Mouse (Mus musculus) midbrain, embryonic 14.5 days (tissue): ENCODE measurements around the gene 9130213A22Rik. TPM values are rescaled to one million over a fixed set of nuclear protein-coding genes. Genes with fewer than 3 reads are reported as not detected.
A peak's percentile ranks its signal among the peaks of the same experiment; 100 is the strongest.
"Not testable (repeated sequence)": the region's sequence is repeated elsewhere in the genome, so short reads cannot be mapped to it uniquely, and the experiment has no call there.

Source experiments
- ATAC-seq: fragments of 200-750 bp; cut with Nextera tagmentation; 2 replicates; pipeline ENCODE4 v1.8.0; 2017; ENCODE audit warnings: moderate number of reproducible peaks, moderate library complexity; ENCODE audit not compliant: low FRiP score, low TSS enrichment
- DNase-seq: peaks from one replicate; pipeline ENCODE4 v3.0.0-alpha.2; 2015
- H3K27ac ChIP-seq: fragments of 300-500 bp; sonication (generic); replicated peaks from 2 replicates; pipeline ENCODE4 v1.5.1; 2014; ENCODE audit warnings: mild to moderate bottlenecking, low read depth, low read length, moderate library complexity
- H3K27me3 ChIP-seq: fragments of 300-500 bp; sonication (generic); 2 replicates; pipeline ENCODE4 v1.6.1; 2014; ENCODE audit warnings: low read length, control low read depth, mixed read lengths; ENCODE audit not compliant: control insufficient read depth, insufficient read depth
- H3K36me3 ChIP-seq: fragments of 300-500 bp; sonication (generic); 2 replicates; pipeline ENCODE4 v1.6.1; 2014; ENCODE audit warnings: low read length, control low read depth; ENCODE audit not compliant: control insufficient read depth, insufficient read depth
- H3K4me1 ChIP-seq: fragments of 300-500 bp; sonication (generic); 2 replicates; pipeline ENCODE4 v1.6.1; 2014; ENCODE audit warnings: mild to moderate bottlenecking, antibody characterized with exemption, low read length, control low read depth; ENCODE audit not compliant: control insufficient read depth, insufficient read depth
- H3K4me2 ChIP-seq: fragments of 300-500 bp; sonication (generic); 2 replicates; pipeline ENCODE4 v1.6.1; 2014; ENCODE audit warnings: mild to moderate bottlenecking, low read length, moderate library complexity
- H3K4me3 ChIP-seq: fragments of 300-500 bp; sonication (generic); replicated peaks from 2 replicates; pipeline ENCODE4 v1.5.1; 2014; ENCODE audit warnings: low read depth, low read length
- H3K9ac ChIP-seq: fragments of 300-500 bp; sonication (generic); replicated peaks from 2 replicates; pipeline ENCODE4 v1.6.1; 2014; ENCODE audit warnings: mild to moderate bottlenecking, low read length, moderate library complexity
- H3K9me3 ChIP-seq: fragments of 300-500 bp; sonication (generic); 2 replicates; pipeline ENCODE4 v1.6.1; 2016; ENCODE audit warnings: low read length, control low read depth, mixed read lengths; ENCODE audit not compliant: control insufficient read depth
- WGBS: fragments of 180-500 bp; shearing (Covaris S2); extraction: QIAGEN DNeasy Blood & Tissue Kit; methylation state at CpG from one replicate; pipeline ENCODE4 v1.1.7; 2014; 5-methylcytosine and 5-hydroxymethylcytosine counted together
- polyA plus RNA-seq: library from polyadenylated mRNA; unstranded; fragments of >200 nt; fragmentation: Nextera tagmentation; extraction: Ambion mirVana; gene quantifications from 2 replicates; pipeline ENCODE4 v1.2.1, GENCODE M21; 2014

9130213A22Rik gene
- polyA plus RNA-seq, 1 experiment from 2014 or later = 0.22 TPM

DNA sequence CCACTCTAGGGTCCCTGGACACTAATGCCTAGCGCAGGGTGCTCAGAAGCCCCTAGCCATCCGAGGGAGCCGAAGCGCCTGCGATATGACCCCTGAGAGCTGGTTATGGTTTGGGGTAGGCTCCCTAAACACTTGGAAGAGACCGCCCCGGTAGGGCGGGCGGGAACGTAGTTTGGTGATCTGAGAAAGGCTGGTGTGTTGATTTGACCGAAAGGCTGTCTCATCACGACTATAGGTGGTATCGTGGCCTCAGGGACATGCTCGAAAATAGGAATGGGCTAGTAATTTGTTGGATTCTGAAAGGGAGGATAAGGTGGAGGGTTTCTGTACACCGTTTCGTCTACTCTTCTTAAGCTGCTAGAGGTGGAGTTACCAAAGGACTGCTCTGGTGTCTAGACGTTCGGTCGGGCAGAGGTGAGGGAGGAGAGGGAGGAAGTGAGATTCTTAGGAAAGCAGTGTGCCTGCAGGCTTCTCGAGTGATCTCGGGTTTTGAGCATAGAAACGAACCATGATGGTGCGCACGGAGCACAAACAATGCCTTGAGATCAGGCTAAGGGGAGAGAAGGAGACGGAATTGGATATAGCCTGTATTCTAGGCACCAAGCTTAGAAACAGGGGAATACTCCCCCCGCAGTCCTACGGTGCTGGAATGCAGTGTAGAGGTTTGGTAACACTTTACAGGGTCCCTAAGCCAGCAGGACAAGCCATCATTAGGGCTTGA, 26.7 kb downstream of the 9130213A22Rik start:
- Histone ChIP-seq H3K4me3 (peak overlapping the region; percentile 43), H3K36me3 (peaks cover 5% of the 10 kb centered on the region), H3K4me2 (peak overlapping the region; percentile 85), H3K4me1 (peaks cover 48% of the 10 kb centered on the region), H3K9me3 (no peaks in the 10 kb centered on the region), H3K9ac (peak overlapping the region; percentile 37), H3K27ac (peak overlapping the region; percentile 61), H3K27me3 (no peaks in the 10 kb centered on the region)
- WGBS = 4% methylated on average over 27 of the region's 27 CpGs
- ATAC-seq (no peak), DNase-seq (no peak)

DNA sequence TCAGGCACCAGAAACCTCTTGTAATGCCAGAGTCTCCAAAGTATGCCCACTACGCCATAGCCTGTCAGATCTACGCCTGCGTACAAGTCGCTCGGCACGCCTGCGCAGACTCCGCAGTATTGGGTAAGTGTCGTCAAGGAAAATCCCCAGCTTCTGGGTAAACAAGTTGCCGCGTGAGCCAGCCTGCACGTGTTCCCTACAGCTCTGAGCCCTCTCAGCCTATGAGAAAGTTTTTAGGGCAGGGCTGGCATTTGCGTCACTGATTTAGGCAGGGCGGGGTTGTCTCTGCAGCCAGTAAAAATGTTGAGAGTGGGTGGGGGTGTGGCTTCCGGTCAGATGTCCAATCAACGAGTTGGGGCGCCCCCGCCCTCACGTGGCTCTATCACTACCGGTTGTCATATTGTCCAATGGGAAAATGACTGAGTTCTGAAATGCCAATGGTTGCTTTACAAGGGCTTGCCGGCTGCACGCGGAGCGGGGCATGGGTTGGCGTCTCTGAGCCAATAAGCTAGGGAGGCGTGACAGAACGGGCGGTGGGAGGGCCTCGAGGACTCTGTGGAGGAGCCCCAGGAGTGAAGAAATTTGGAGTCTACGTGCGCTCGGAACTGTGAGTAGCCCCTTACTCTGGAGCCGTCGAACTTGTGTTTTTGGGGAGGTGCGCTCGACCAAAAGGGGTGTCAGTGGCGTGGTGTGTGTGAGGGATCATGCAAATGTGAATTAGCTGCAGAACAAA, 27.5 kb downstream of the 9130213A22Rik start, which contains the start of gene Per1:
Per1 (plus strand) TSS at position 521 of the 733 bp plus-strand sequence.
- Histone ChIP-seq H3K27ac (peak within 1 kb of the TSS; percentile 70), H3K4me3 (peak within 1 kb of the TSS; percentile 43), H3K9ac (peak within 1 kb of the TSS; percentile 37), H3K4me1 (peaks cover 47% of the 10 kb centered on the region), H3K4me2 (peak within 1 kb of the TSS; percentile 85), H3K27me3 (no peaks in the 10 kb centered on the region), H3K36me3 (peaks cover 13% of the 10 kb centered on the region), H3K9me3 (no peaks in the 10 kb centered on the region)
- peak; percentile 99 for DNase-seq
- ATAC-seq = peak; percentile 93
- under 1% methylated on average over 37 of the region's 37 CpGs for WGBS

DNA sequence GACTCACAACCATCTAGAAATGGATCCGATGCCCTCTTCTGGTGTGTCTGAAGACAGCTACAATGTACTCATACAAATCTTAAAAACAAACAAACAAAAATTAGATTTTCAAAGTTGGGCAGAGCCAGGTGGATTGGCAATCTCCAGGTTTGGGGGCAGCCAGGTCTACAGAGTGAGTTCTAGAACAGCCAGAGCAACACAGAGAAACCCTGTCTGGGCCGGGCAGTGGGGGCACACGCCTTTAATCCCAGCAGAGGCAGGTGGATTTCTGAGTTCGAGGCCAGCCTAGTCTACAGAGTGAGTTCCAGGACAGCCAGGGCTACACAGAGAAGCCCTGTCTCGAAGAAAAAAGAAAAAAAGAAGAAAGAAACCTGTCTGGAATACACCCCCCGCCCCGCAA, 28.5 kb downstream of the 9130213A22Rik start:
- not testable (repeated sequence) for ATAC-seq, H3K4me2 ChIP-seq, H3K27ac ChIP-seq, H3K27me3 ChIP-seq, H3K4me3 ChIP-seq, H3K9ac ChIP-seq, H3K9me3 ChIP-seq, DNase-seq
- H3K36me3 ChIP-seq = peaks cover 18% of the 10 kb centered on the region
- 86% methylated on average over 7 of the region's 7 CpGs for WGBS
- H3K4me1 ChIP-seq = peaks cover 52% of the 10 kb centered on the region

DNA sequence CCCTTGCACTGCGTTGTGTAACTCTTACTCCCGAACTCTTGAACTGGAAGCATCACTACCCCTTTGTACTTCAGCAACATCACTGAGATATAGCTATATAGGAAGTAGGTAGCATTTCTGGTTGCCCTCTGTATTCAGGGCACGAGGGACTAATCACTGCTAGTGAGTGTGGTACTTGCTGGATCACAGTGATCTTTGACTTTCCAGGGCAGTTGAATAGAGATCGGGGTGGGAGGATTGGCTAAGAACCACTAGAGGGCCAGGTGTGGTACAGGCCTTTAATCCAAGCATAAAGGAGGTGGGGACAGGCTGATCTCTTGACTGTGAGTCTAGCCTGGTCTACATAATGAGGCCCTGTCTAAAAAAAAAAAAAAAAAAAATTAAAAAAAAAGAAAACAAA, 29.5 kb downstream of the 9130213A22Rik start:
- no peaks in the 10 kb centered on the region for H3K9me3 ChIP-seq
- 87% methylated on average over 4 of the region's 4 CpGs for WGBS
- H3K27me3 ChIP-seq = no peaks in the 10 kb centered on the region
- ATAC-seq = no peak
- H3K27ac ChIP-seq = no peak overlapping the region
- no peak for DNase-seq
- H3K4me1 ChIP-seq = peaks cover 42% of the 10 kb centered on the region
- no peak overlapping the region for H3K4me2 ChIP-seq
- H3K9ac ChIP-seq = no peak overlapping the region
- no peak overlapping the region for H3K4me3 ChIP-seq
- peaks cover 18% of the 10 kb centered on the region for H3K36me3 ChIP-seq

DNA sequence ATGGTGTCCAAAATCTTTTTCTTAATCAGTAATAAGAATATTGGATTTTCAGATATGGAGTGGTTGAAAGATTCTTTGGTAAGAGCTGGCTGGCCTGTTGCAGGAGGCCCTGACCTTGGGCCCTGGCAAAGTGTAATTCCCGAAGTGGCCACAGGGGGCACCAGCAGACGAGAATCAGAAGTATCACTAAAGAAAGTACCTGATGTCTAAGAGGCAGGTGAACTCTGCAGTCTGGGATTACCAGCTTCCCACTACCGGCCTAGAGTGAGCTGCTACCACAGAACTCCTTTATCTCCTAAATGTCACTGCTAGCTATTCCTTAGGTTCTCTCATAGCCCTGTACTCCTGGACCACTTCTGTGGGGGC, 30.0 kb downstream of the 9130213A22Rik start:
- Histone ChIP-seq H3K27ac (no peak overlapping the region), H3K9ac (no peak overlapping the region), H3K4me3 (no peak overlapping the region), H3K27me3 (no peaks in the 10 kb centered on the region), H3K9me3 (no peaks in the 10 kb centered on the region), H3K4me2 (no peak overlapping the region), H3K4me1 (peaks cover 37% of the 10 kb centered on the region), H3K36me3 (peaks cover 18% of the 10 kb centered on the region)
- 4% methylated on average over 3 of the region's 3 CpGs for WGBS
- ATAC-seq = no peak
- DNase-seq = peak; percentile 86

DNA sequence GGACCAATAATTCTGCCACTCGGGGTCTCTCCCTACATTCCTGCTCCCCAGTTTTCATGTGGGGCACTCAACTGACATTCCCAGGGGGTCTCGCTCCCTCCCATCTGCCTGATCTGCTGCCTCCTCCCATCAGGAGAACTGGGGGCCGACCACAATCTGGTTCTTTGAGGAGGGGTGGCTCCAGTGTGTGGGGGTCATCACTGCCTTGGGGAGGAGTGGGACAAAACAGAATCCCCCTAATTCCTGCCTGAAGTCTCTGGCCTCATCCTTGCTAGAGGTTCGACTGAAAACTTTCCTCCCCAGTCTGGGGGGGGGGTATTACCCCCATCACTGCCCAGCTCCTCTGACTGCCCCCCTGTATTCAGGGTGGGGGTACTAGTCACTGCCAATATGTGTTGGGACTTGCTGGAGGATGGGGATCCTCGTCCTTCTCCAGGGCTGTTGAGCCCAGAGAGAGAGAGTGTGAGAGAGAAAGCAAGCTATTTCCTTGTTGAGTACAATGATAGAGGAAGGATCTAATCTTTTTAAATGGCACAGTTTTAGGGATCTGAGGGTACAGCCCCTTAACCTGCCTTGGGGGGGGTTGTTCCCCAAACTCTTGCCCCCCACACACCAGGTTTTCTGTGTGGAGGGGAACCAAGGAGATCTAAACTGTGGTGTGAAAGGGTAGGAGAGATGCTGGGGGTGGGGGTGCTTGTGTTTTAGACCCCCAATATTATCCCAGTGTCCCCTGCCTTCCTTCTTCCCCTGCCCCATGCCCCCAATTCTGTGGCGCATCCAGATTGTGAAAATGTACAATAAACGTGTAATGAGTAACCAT, 30.6 kb downstream of the 9130213A22Rik start:
- no peak for ATAC-seq
- no peaks in the 10 kb centered on the region for H3K27me3 ChIP-seq

DNA sequence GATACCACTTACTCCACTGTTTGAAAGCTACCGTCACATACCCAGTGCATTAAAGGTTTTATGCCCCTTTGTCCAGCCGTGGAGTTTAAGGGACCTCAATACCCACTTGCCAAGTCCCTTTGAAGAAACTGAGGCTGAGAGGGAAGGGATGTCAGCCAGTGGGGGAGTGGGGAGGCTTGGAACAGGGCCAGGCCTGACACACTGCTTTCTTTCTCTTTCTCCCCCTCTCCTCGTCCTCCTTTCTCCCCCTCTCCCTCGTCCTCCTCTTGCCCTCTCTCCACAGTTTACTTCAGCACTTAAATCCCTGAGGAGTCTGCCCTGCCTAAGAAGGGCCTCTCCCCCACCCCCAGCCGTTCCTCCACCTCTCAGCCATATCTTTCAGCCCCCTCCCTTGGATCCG, 32.0 kb downstream of the 9130213A22Rik start:
- Histone ChIP-seq H3K4me1 (peaks cover 22% of the 10 kb centered on the region), H3K27ac (no peak overlapping the region), H3K9ac (peak overlapping the region; percentile 100; the same call in 1 of the 2 replicates), H3K36me3 (peaks cover 18% of the 10 kb centered on the region), H3K27me3 (no peaks in the 10 kb centered on the region), H3K4me3 (0 out of 2 replicates have a peak overlapping the region, but pooled peaks have one; percentile 100), H3K9me3 (no peaks in the 10 kb centered on the region), H3K4me2 (peak overlapping the region; percentile 95)
- no peak for ATAC-seq
- 65% methylated on average over 6 of the region's 6 CpGs for WGBS
- no peak for DNase-seq

More for the DNA sequence above, 30.6 kb downstream of the 9130213A22Rik start:
- no peak overlapping the region for H3K27ac ChIP-seq
- H3K36me3 ChIP-seq = peaks cover 18% of the 10 kb centered on the region
- H3K4me1 ChIP-seq = peaks cover 31% of the 10 kb centered on the region
- H3K4me2 ChIP-seq = no peak overlapping the region
- 66% methylated on average over 7 of the region's 7 CpGs for WGBS
- no peak for DNase-seq
- H3K9ac ChIP-seq = no peak overlapping the region
- H3K9me3 ChIP-seq = no peaks in the 10 kb centered on the region
- H3K4me3 ChIP-seq = no peak overlapping the region

DNA sequence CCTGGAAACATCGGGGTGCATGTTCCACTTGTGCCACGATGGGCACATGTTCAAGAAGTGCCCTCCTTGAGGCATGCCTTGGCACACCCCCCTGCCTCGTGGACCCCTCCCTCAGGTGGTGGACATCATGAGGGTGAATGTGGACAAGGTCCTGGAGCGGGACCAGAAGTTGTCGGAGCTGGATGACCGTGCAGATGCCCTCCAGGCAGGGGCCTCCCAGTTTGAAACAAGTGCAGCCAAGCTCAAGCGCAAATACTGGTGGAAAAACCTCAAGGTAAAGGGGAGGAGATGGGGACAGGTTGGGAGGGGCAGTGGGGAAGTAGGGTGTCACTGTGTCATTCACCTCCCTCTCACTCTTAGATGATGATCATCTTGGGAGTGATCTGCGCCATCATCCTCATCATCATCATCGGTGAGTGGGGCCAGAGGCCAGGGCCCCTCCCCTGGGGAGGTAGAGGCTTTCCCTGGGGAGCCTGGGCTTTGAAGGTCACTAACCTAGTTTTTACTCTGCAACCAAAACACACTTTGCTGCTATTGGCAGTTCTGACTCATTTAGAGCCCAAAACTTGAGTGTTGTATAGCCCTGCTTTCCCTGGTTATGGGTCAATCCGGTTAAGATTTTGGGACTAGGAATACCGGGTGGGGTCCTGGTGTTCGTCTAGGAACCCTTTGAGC, 32.6 kb downstream of the 9130213A22Rik start:
- Histone ChIP-seq H3K9me3 (no peaks in the 10 kb centered on the region), H3K27ac (peak overlapping the region; percentile 96), H3K4me1 (peaks cover 20% of the 10 kb centered on the region), H3K4me2 (peak overlapping the region; percentile 95), H3K36me3 (peaks cover 18% of the 10 kb centered on the region), H3K9ac (peak overlapping the region; percentile 100), H3K4me3 (peak overlapping the region; percentile 100), H3K27me3 (no peaks in the 10 kb centered on the region)
- 90% methylated on average over 12 of the region's 12 CpGs for WGBS
- DNase-seq = no peak
- ATAC-seq = no peak
